Mouse (Mus musculus) cerebellum, adult 9-11 months (tissue): Measurements from ENCODE around the gene Slxl1.
"Not testable (repeated sequence)": the region's sequence is repeated elsewhere in the genome, so short reads cannot be mapped to it uniquely, and the experiment has no call there.

ENCODE experiments used
- DNase-seq: peaks from one replicate; pipeline ENCODE4 v3.0.0; 2022

The Slxl1 gene

GRCm38 (mm10) chrX:55226576-55226975 is at the start of gene Slxl1:
Gene Slxl1 (plus strand): TSS chrX:55226876.
- not testable (repeated sequence) for DNase-seq
